Mouse (Mus musculus): Measurements from ENCODE around the gene Atl3. TPM values are rescaled to one million over a fixed set of nuclear protein-coding genes. Genes with fewer than 3 reads are reported as not detected.

Atl3 gene
- total and polyA plus RNA-seq, 2 experiments from 2014 or later = 6.3 to 17.1 TPM

- TF ChIP-seq EP300 (IDR thresholded peaks at IDR 0.05; ENCODE audit: low read depth) (no peak), CTCF (IDR thresholded peaks at IDR 0.05; ENCODE audit: low read depth) (no peak)
- Histone ChIP-seq H3K4me3 (ENCODE audit: low read depth, low read length) (no peak overlapping the region), H3K27ac (ENCODE audit: low read depth) (no peak overlapping the region), H3K9me3 (replicated peaks; ENCODE audit: control insufficient read depth, low read length) (no peaks in the 10 kb centered on the region), H3K4me2 (ENCODE audit: low read depth, low read length) (no peak overlapping the region), H3K4me1 (ENCODE audit: control insufficient read depth, insufficient read depth) (peaks cover 16% of the 10 kb centered on the region), H3K9ac (replicated peaks; ENCODE audit: low read depth, low read length) (no peak overlapping the region), H3K36me3 (replicated peaks; ENCODE audit: control insufficient read depth, insufficient read depth, low read length) (no peaks in the 10 kb centered on the region), H3K27me3 (ENCODE audit: control insufficient read depth, insufficient read depth, low read length) (no peaks in the 10 kb centered on the region)
- DNase-seq (ENCODE audit: low spot score) = no peak
- no peak for ATAC-seq (ENCODE audit: insufficient read depth, low read depth)
- 94% methylated on average over 1 of the region's 1 CpGs for WGBS
Measured at GRCm38 (mm10) chr19:7556641-7557040, 62.8 kb downstream of the Atl3 start.

- Histone ChIP-seq H3K4me3 (ENCODE audit: low read depth, low read length) (peak within 1 kb of the TSS; percentile 71), H3K9ac (replicated peaks; ENCODE audit: low read depth, low read length) (peak within 1 kb of the TSS; percentile 62), H3K27me3 (ENCODE audit: control insufficient read depth, insufficient read depth, low read length) (no peaks in the 10 kb centered on the region), H3K4me2 (ENCODE audit: low read depth, low read length) (peak within 1 kb of the TSS; percentile 65), H3K27ac (ENCODE audit: low read depth) (peak within 1 kb of the TSS; percentile 85), H3K9me3 (replicated peaks; ENCODE audit: control insufficient read depth, low read length) (no peaks in the 10 kb centered on the region), H3K4me1 (ENCODE audit: control insufficient read depth, insufficient read depth) (peaks cover 8% of the 10 kb centered on the region; the same call in 1 of the 2 replicates), H3K36me3 (replicated peaks; ENCODE audit: control insufficient read depth, insufficient read depth, low read length) (no peaks in the 10 kb centered on the region)
- peak; percentile 86 for DNase-seq (ENCODE audit: low spot score)
- TF ChIP-seq EP300 (IDR thresholded peaks at IDR 0.05; ENCODE audit: low read depth) (no peak), CTCF (IDR thresholded peaks at IDR 0.05; ENCODE audit: low read depth) (peak; percentile 20)
- peak; percentile 93 for ATAC-seq (ENCODE audit: insufficient read depth, low read depth)
- 1% methylated on average over 27 of the region's 27 CpGs for WGBS
Measured at GRCm38 (mm10) chr19:7557328-7557822, 63.5 kb downstream of the Atl3 start, which contains the start of gene Pla2g16. TSS of gene Pla2g16 (plus strand) at chr19:7557459.

DNA sequence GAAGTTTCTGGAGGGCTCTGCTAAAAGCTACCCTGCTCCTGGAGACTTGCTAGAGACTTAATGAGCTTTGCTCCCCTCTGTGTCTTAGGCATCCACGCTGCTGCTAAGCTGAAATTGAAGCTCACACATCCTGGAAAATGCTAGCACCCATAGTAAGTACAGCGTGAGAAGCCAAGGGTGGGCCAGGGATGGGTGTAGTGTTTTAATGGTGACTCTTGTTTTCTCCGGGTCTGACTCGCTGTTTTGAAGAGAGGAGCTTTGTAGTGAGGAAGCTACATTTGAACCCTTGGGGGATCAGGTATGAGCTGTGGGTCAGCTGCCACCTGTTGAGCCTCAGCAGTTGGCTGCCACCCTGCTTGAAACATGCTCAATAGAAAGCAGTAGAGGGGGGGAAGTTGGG is 64.0 kb downstream of the Atl3 start:
- Histone ChIP-seq H3K27ac (ENCODE audit: low read depth) (peak overlapping the region; percentile 85), H3K4me3 (ENCODE audit: low read depth, low read length) (peak overlapping the region; percentile 71), H3K36me3 (replicated peaks; ENCODE audit: control insufficient read depth, insufficient read depth, low read length) (no peaks in the 10 kb centered on the region), H3K9ac (replicated peaks; ENCODE audit: low read depth, low read length) (peak overlapping the region; percentile 62), H3K4me1 (ENCODE audit: control insufficient read depth, insufficient read depth) (peaks cover 7% of the 10 kb centered on the region; the same call in 1 of the 2 replicates), H3K4me2 (ENCODE audit: low read depth, low read length) (peak overlapping the region; percentile 65), H3K27me3 (ENCODE audit: control insufficient read depth, insufficient read depth, low read length) (no peaks in the 10 kb centered on the region), H3K9me3 (replicated peaks; ENCODE audit: control insufficient read depth, low read length) (no peaks in the 10 kb centered on the region)
- no peak for DNase-seq (ENCODE audit: low spot score)
- peak; percentile 28 for ATAC-seq (ENCODE audit: insufficient read depth, low read depth)
- TF ChIP-seq EP300 (IDR thresholded peaks at IDR 0.05; ENCODE audit: low read depth) (no peak), CTCF (IDR thresholded peaks at IDR 0.05; ENCODE audit: low read depth) (no peak)
- 1% methylated on average over 4 of the region's 4 CpGs for WGBS

- 0 out of 2 replicates have a peak overlapping the region, but pooled peaks have one; percentile 85 for H3K27ac ChIP-seq (ENCODE audit: low read depth)
- H3K4me3 ChIP-seq (ENCODE audit: low read depth, low read length) = peak overlapping the region; percentile 71
- peak overlapping the region; percentile 65 for H3K4me2 ChIP-seq (ENCODE audit: low read depth, low read length)
- DNase-seq (ENCODE audit: low spot score) = no peak
- no peaks in the 10 kb centered on the region for H3K27me3 ChIP-seq (ENCODE audit: control insufficient read depth, insufficient read depth, low read length)
- H3K9me3 ChIP-seq (replicated peaks; ENCODE audit: control insufficient read depth, low read length) = no peaks in the 10 kb centered on the region
- H3K36me3 ChIP-seq (replicated peaks; ENCODE audit: control insufficient read depth, insufficient read depth, low read length) = no peaks in the 10 kb centered on the region
- H3K4me1 ChIP-seq (ENCODE audit: control insufficient read depth, insufficient read depth) = peaks cover 7% of the 10 kb centered on the region; the same call in 1 of the 2 replicates
- H3K9ac ChIP-seq (replicated peaks; ENCODE audit: low read depth, low read length) = peak overlapping the region; percentile 62
- 59% methylated on average over 4 of the region's 4 CpGs for WGBS
- no peak for TF ChIP-seq CTCF (IDR thresholded peaks at IDR 0.05; ENCODE audit: low read depth)
- TF ChIP-seq EP300 (IDR thresholded peaks at IDR 0.05; ENCODE audit: low read depth) = no peak
- ATAC-seq (ENCODE audit: insufficient read depth, low read depth) = no peak
Measured at GRCm38 (mm10) chr19:7558675-7559074, 64.8 kb downstream of the Atl3 start.

DNA sequence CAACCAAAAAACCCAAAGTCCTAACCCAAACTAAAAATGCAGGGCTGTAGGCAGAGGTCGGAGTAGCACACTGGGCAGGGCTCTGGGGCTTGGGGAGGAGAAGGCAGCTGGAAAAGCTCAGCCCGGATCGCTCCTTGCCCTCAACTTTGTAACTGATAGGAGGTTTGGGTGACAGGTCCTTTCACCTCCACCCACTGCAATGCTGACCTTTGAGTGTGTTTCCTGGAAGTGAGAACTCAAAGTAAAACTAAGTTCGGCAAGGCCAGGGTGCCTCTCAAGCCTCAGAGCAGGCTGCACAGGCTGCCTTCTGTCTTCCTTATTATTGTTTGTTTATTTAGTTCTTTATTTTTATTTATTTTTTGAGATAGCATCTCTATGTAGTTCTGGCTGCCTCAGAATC is 66.1 kb downstream of the Atl3 start:
- H3K27ac ChIP-seq (ENCODE audit: low read depth) = no peak overlapping the region
- H3K9me3 ChIP-seq (replicated peaks; ENCODE audit: control insufficient read depth, low read length) = no peaks in the 10 kb centered on the region
- no peak for DNase-seq (ENCODE audit: low spot score)
- peaks cover 7% of the 10 kb centered on the region; the same call in 1 of the 2 replicates for H3K4me1 ChIP-seq (ENCODE audit: control insufficient read depth, insufficient read depth)
- H3K36me3 ChIP-seq (replicated peaks; ENCODE audit: control insufficient read depth, insufficient read depth, low read length) = no peaks in the 10 kb centered on the region
- ATAC-seq (ENCODE audit: insufficient read depth, low read depth) = no peak
- TF ChIP-seq CTCF (IDR thresholded peaks at IDR 0.05; ENCODE audit: low read depth) (no peak), EP300 (IDR thresholded peaks at IDR 0.05; ENCODE audit: low read depth) (no peak)
- H3K27me3 ChIP-seq (ENCODE audit: control insufficient read depth, insufficient read depth, low read length) = no peaks in the 10 kb centered on the region
- H3K4me2 ChIP-seq (ENCODE audit: low read depth, low read length) = no peak overlapping the region
- H3K4me3 ChIP-seq (ENCODE audit: low read depth, low read length) = no peak overlapping the region
- no peak overlapping the region for H3K9ac ChIP-seq (replicated peaks; ENCODE audit: low read depth, low read length)
- 51% methylated on average over 4 of the region's 4 CpGs for WGBS

- WGBS = 62% methylated on average over 3 of the region's 3 CpGs
- Histone ChIP-seq H3K36me3 (replicated peaks; ENCODE audit: control insufficient read depth, insufficient read depth, low read length) (no peaks in the 10 kb centered on the region), H3K9ac (replicated peaks; ENCODE audit: low read depth, low read length) (no peak overlapping the region), H3K27me3 (ENCODE audit: control insufficient read depth, insufficient read depth, low read length) (no peaks in the 10 kb centered on the region), H3K4me2 (ENCODE audit: low read depth, low read length) (no peak overlapping the region), H3K27ac (ENCODE audit: low read depth) (no peak overlapping the region), H3K4me1 (ENCODE audit: control insufficient read depth, insufficient read depth) (peaks cover 7% of the 10 kb centered on the region; the same call in 1 of the 2 replicates), H3K9me3 (replicated peaks; ENCODE audit: control insufficient read depth, low read length) (no peaks in the 10 kb centered on the region), H3K4me3 (ENCODE audit: low read depth, low read length) (no peak overlapping the region)
- TF ChIP-seq CTCF (IDR thresholded peaks at IDR 0.05; ENCODE audit: low read depth) = no peak
- TF ChIP-seq EP300 (IDR thresholded peaks at IDR 0.05; ENCODE audit: low read depth) = no peak
- ATAC-seq (ENCODE audit: insufficient read depth, low read depth) = no peak
- no peak for DNase-seq (ENCODE audit: low spot score)
Measured at GRCm38 (mm10) chr19:7561456-7561855, 67.6 kb downstream of the Atl3 start.

Data from heart, postnatal 0 days (tissue).